Mouse (Mus musculus) v-Abl transformed pro-B cells (cell line): ENCODE results near the gene Ociad1.

Experiments
- in situ Hi-C, 2 experiments: fragments of 400-800 bp; cut with MboI; formaldehyde crosslinking; loops; one replicate each; pipeline ENCODE4 v1.15.1; 2025; ENCODE audit not compliant: unreplicated experiment in 2 of 2

Gene Ociad1

GRCm38 (mm10) chr5:73292502-73293457 is at the start of gene Ociad1:
Ociad1 (plus strand) TSS chr5:73292784.
- in situ Hi-C loops, result loop anchor here (5.0 kb wide), 1 partner anchor 35 kb away; the partner anchor contains the start of gene Fryl (in 2 of the 2)

- in situ Hi-C loops, result loop anchor here (10.0 kb wide), 2 partner anchors 100 to 110 kb away; no protein-coding TSS in a partner anchor
Measured at GRCm38 (mm10) chr5:73244403-73244802, 48.2 kb upstream of the Ociad1 start.

GRCm38 (mm10) chr5:73246414-73246813 is 46.2 kb upstream of the Ociad1 start:
- in situ Hi-C loops, result loop anchor here (5.0 to 10.0 kb wide), 3 partner anchors 89 to 112 kb away; no protein-coding TSS in a partner anchor

GRCm38 (mm10) chr5:73248211-73248610 is 44.4 kb upstream of the Ociad1 start:
- in situ Hi-C loops, result loop anchor here (5.0 to 10.0 kb wide), 3 partner anchors 91 to 113 kb away; no protein-coding TSS in a partner anchor

- in situ Hi-C loops, result loop anchor here (5.0 to 10.0 kb wide), 3 partner anchors 92 to 115 kb away; no protein-coding TSS in a partner anchor
Measured at GRCm38 (mm10) chr5:73249341-73249740, 43.2 kb upstream of the Ociad1 start.

GRCm38 (mm10) chr5:73252739-73253138 is 39.8 kb upstream of the Ociad1 start:
- in situ Hi-C loops, result loop anchor here (5.0 to 25.0 kb wide), 5 partner anchors 40 to 1285 kb away; partner anchors contain the start of genes Fip1l1 (in 1 of the 2) and Scfd2 (in 1 of the 2)

GRCm38 (mm10) chr5:73254660-73255059 is 37.9 kb upstream of the Ociad1 start:
- in situ Hi-C loops, result loop anchor here (5.0 to 25.0 kb wide), 6 partner anchors 38 to 1283 kb away; partner anchors contain the start of genes Ociad1 (in 2 of the 2), Fip1l1 (in 1 of the 2) and Scfd2 (in 1 of the 2)

GRCm38 (mm10) chr5:73255321-73256251 is 37.0 kb upstream of the Ociad1 start:
- in situ Hi-C loops, result loop anchor here (5.0 to 25.0 kb wide), 5 partner anchors 37 to 1282 kb away; partner anchors contain the start of genes Ociad1 (in 2 of the 2), Fip1l1 (in 1 of the 2) and Scfd2 (in 1 of the 2)

GRCm38 (mm10) chr5:73256352-73257065 is 36.1 kb upstream of the Ociad1 start, which contains the start of gene Fryl:
Fryl (minus strand) TSS chr5:73256619.
- in situ Hi-C loops, result loop anchor here (5.0 to 25.0 kb wide), 5 partner anchors 36 to 1281 kb away; partner anchors contain the start of genes Ociad1 (in 2 of the 2), Fip1l1 (in 1 of the 2) and Scfd2 (in 1 of the 2)

GRCm38 (mm10) chr5:73257096-73257495 is 35.5 kb upstream of the Ociad1 start:
- in situ Hi-C loops, result loop anchor here (5.0 to 25.0 kb wide), 5 partner anchors 35 to 1280 kb away; partner anchors contain the start of genes Ociad1 (in 2 of the 2), Fip1l1 (in 1 of the 2) and Scfd2 (in 1 of the 2)

GRCm38 (mm10) chr5:73257723-73258122 is 34.9 kb upstream of the Ociad1 start:
- in situ Hi-C loops, result loop anchor here (5.0 to 25.0 kb wide), 5 partner anchors 35 to 1280 kb away; partner anchors contain the start of genes Ociad1 (in 2 of the 2), Fip1l1 (in 1 of the 2) and Scfd2 (in 1 of the 2)

- in situ Hi-C loops, result loop anchor here (25.0 kb wide), 4 partner anchors 427 to 1273 kb away; partner anchors contain the start of genes Fip1l1 (in 1 of the 2) and Scfd2 (in 1 of the 2)
Measured at GRCm38 (mm10) chr5:73264122-73264521, 28.5 kb upstream of the Ociad1 start.

GRCm38 (mm10) chr5:73265460-73265859 is 27.1 kb upstream of the Ociad1 start:
- in situ Hi-C loops, result loop anchor here (25.0 kb wide), 4 partner anchors 428 to 1272 kb away; partner anchors contain the start of genes Fip1l1 (in 1 of the 2) and Scfd2 (in 1 of the 2)

- in situ Hi-C loops, result loop anchor here (25.0 kb wide), 4 partner anchors 431 to 1269 kb away; partner anchors contain the start of genes Fip1l1 (in 1 of the 2) and Scfd2 (in 1 of the 2)
Measured at GRCm38 (mm10) chr5:73268636-73269213, 23.9 kb upstream of the Ociad1 start.

GRCm38 (mm10) chr5:73270612-73271011 is 22.0 kb upstream of the Ociad1 start:
- in situ Hi-C loops, result loop anchor here (25.0 kb wide), 4 partner anchors 433 to 1267 kb away; partner anchors contain the start of genes Fip1l1 (in 1 of the 2) and Scfd2 (in 1 of the 2)

GRCm38 (mm10) chr5:73273171-73273570 is 19.4 kb upstream of the Ociad1 start:
- in situ Hi-C loops, result loop anchor here (25.0 kb wide), 4 partner anchors 436 to 1264 kb away; partner anchors contain the start of genes Fip1l1 (in 1 of the 2) and Scfd2 (in 1 of the 2)

GRCm38 (mm10) chr5:73274941-73275340 is 17.6 kb upstream of the Ociad1 start:
- in situ Hi-C loops, result loop anchor here (25.0 kb wide), 4 partner anchors 438 to 1262 kb away; partner anchors contain the start of genes Fip1l1 (in 1 of the 2) and Scfd2 (in 1 of the 2)

- in situ Hi-C loops, result no loop called here
Measured at GRCm38 (mm10) chr5:73279190-73279589, 13.4 kb upstream of the Ociad1 start.
